Mouse (Mus musculus) kidney, adult 2 months (tissue): ENCODE data around the gene Slc6a20a. TPM values are rescaled to one million over a fixed set of nuclear protein-coding genes. Genes with fewer than 3 reads are reported as not detected.

ENCODE experiments used
- DNase-seq: peaks from one replicate; pipeline ENCODE4 v3.0.0; 2021
- H3K27ac ChIP-seq: fragments of 200-500 bp; 2 replicates; pipeline ENCODE4 v1.5.1; 2012; ENCODE audit warnings: low read depth, low read length, control low read depth, inconsistent platforms; ENCODE audit not compliant: insufficient read depth
- H3K27me3 ChIP-seq: fragments of 200-500 bp; replicated peaks from 2 replicates; pipeline ENCODE4 v1.6.1; 2012; ENCODE audit warnings: mild to moderate bottlenecking, moderate library complexity, low read length, inconsistent platforms; ENCODE audit not compliant: control insufficient read depth, insufficient read depth
- H3K36me3 ChIP-seq: fragments of 200-500 bp; 2 replicates; pipeline ENCODE4 v1.6.1; 2012; ENCODE audit warnings: mild to moderate bottlenecking, moderate library complexity, low read length, inconsistent platforms; ENCODE audit not compliant: control insufficient read depth, insufficient read depth
- H3K4me1 ChIP-seq: fragments of 200-500 bp; 2 replicates; pipeline ENCODE4 v1.6.1; 2011; ENCODE audit warnings: low read length; ENCODE audit not compliant: control insufficient read depth, insufficient read depth
- H3K4me3 ChIP-seq: fragments of 200-500 bp; 2 replicates; pipeline ENCODE4 v1.5.1; 2011; ENCODE audit warnings: mild to moderate bottlenecking, low read depth, low read length, control low read depth; ENCODE audit not compliant: insufficient read depth
- CTCF ChIP-seq: fragments of 200-500 bp; conservative IDR thresholded peaks from 2 replicates; pipeline ENCODE4 v1.5.1; 2011; ENCODE audit warnings: low read depth, mild to moderate bottlenecking, control low read depth, low read length, moderate library complexity, mixed read lengths; ENCODE audit not compliant: insufficient read depth, insufficient read length
- POLR2A ChIP-seq: fragments of 200-500 bp; IDR thresholded peaks from one replicate; pipeline ENCODE4 v1.6.1; 2011; ENCODE audit warnings: low read depth, low read length, control low read depth
- WGBS: fragments of 180-500 bp; shearing (Covaris S2); methylation state at CpG from one replicate; pipeline ENCODE4 v1.1.7; 2018; 5-methylcytosine and 5-hydroxymethylcytosine counted together
- polyA plus RNA-seq: library from polyadenylated mRNA; depleted of rRNA; stranded (reverse); fragments of >200 nt; gene quantifications from 2 replicates; pipeline ENCODE4 v1.2.3, GENCODE M21; 2012

Slc6a20a gene
- polyA plus RNA-seq, 1 experiment = 26.8 TPM

DNA sequence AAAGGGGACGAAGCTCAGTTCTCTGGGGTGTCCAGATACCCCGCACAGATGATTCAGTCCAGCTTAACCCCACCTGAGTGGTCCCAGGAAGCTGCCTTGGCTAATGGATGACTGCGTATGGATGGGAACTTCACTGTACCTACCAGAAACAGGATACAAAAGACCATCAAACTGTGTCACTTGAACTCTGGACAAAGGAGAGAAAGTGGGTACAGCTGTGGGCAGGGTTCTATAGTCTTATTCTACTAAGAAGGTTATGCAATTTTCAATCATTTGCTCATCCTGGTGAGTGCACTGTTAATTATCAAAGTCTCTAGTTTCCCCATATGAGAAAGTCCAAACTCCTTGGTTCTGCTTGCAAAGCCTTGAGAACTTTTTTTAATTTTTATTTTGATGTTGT lies 45.7 kb downstream of the Slc6a20a start:
- Histone ChIP-seq H3K27ac (peak overlapping the region; percentile 94), H3K4me3 (no peak overlapping the region), H3K27me3 (no peaks in the 10 kb centered on the region), H3K4me1 (peaks cover 4% of the 10 kb centered on the region; the same call in 1 of the 2 replicates), H3K36me3 (no peaks in the 10 kb centered on the region)
- DNase-seq = peak; percentile 76
- TF ChIP-seq CTCF (no peak), POLR2A (no peak)
- 65% methylated on average over 3 of the region's 3 CpGs for WGBS

DNA sequence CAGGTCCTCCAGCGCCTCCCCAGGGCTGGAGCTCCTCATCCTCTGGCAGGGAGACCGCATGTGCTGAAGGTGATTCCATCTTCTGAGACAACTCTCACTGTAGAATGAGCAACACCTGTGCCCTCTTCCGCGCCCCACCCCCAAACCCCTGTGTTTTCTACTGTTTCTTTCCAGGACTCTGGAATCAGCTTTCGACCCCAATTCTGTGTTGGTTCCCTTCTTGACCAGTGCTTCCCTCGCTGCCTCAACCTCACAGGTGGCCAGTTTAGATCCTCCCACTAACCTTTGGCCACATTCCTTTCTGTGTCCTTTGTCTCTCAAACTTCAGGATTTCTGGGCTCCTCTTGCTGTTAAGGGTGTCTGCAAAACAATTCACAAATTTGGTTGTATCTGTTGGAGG lies 46.4 kb downstream of the Slc6a20a start, which contains the start of gene Slc6a20b:
Gene Slc6a20b (minus strand): TSS at position 285 of the 400 bp plus-strand sequence.
- Histone ChIP-seq H3K4me1 (peaks cover 4% of the 10 kb centered on the region; the same call in 1 of the 2 replicates), H3K27me3 (no peaks in the 10 kb centered on the region), H3K27ac (peak within 1 kb of the TSS; percentile 94), H3K36me3 (no peaks in the 10 kb centered on the region), H3K4me3 (peak within 1 kb of the TSS; percentile 64)
- TF ChIP-seq POLR2A = no peak
- no peak for TF ChIP-seq CTCF
- 59% methylated on average over 6 of the region's 6 CpGs for WGBS
- peak; percentile 90 for DNase-seq

- Histone ChIP-seq H3K4me3 (peak overlapping the region; percentile 64), H3K4me1 (peaks cover 4% of the 10 kb centered on the region; the same call in 1 of the 2 replicates), H3K27ac (peak overlapping the region; percentile 94), H3K36me3 (no peaks in the 10 kb centered on the region), H3K27me3 (no peaks in the 10 kb centered on the region)
- WGBS = 56% methylated on average over 3 of the region's 3 CpGs
- DNase-seq = no peak
- TF ChIP-seq CTCF (no peak), POLR2A (no peak)
These were observed 47.0 kb downstream of the Slc6a20a start for GRCm38 (mm10) chr9:123631666-123632065.

DNA sequence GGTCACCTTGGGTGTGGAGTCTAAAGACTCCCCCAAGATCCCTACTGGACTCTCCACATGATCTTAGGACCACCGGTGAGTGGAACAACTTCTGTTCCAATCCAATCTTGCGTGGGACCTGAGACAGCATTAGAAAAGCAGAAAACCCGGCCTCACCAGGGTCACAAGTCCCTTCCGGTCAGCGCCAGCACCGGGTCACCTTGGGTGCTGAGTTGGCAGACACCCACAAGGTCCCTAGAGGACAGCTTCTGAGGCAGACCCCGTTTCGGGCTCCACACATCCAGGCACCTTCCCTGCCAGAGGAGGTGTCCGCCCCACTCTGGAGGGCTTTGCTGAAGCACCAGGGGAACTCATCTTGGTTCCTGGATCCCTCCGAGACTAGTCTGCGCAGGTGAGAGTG lies 52.9 kb downstream of the Slc6a20a start:
- WGBS = 56% methylated on average over 11 of the region's 11 CpGs
- peak overlapping the region; percentile 49 for H3K27ac ChIP-seq
- DNase-seq = peak; percentile 79
- peak overlapping the region; percentile 18; the same call in 1 of the 2 replicates for H3K4me3 ChIP-seq
- TF ChIP-seq POLR2A = no peak
- no peak for TF ChIP-seq CTCF
- H3K36me3 ChIP-seq = no peaks in the 10 kb centered on the region
- H3K4me1 ChIP-seq = peaks cover 18% of the 10 kb centered on the region; the same call in 1 of the 2 replicates
- no peaks in the 10 kb centered on the region for H3K27me3 ChIP-seq

GRCm38 (mm10) chr9:123624741-123625140 lies 53.9 kb downstream of the Slc6a20a start:
- 0 out of 2 replicates have a peak overlapping the region, but pooled peaks have one; percentile 18 for H3K4me3 ChIP-seq
- WGBS = 59% methylated on average over 2 of the region's 2 CpGs
- no peak for TF ChIP-seq CTCF
- no peak for TF ChIP-seq POLR2A

GRCm38 (mm10) chr9:123620311-123621098 lies 58.2 kb downstream of the Slc6a20a start:
- WGBS = 69% methylated on average over 5 of the region's 5 CpGs
- Histone ChIP-seq H3K4me1 (peaks cover 14% of the 10 kb centered on the region; the same call in 1 of the 2 replicates), H3K27me3 (no peaks in the 10 kb centered on the region), H3K27ac (no peak overlapping the region), H3K36me3 (no peaks in the 10 kb centered on the region), H3K4me3 (no peak overlapping the region)
- no peak for DNase-seq
- no peak for TF ChIP-seq CTCF
- TF ChIP-seq POLR2A = no peak

More at GRCm38 (mm10) chr9:123624741-123625140, 53.9 kb downstream of the Slc6a20a start:
- H3K36me3 ChIP-seq = no peaks in the 10 kb centered on the region
- DNase-seq = peak; percentile 75
- peaks cover 18% of the 10 kb centered on the region; the same call in 1 of the 2 replicates for H3K4me1 ChIP-seq
- peak overlapping the region; percentile 99 for H3K27ac ChIP-seq
- H3K27me3 ChIP-seq = no peaks in the 10 kb centered on the region

DNA sequence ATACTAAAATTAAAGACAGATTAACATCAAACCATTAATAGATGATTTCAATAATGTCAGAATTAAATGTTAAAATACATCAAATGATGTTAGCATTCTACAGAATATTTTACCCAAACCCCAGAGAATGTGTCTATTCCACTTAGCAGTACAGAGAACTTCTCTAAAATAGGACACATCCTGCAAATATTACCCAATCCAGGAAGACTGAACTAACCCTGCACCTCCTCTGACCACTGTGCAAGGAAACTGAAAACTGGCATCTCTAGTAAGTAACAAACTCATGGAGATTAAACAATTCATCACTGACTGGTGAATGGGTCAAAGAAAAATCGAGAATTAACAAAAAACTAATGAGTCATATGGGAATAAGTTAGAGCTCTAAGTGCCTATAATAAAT lies 77.2 kb downstream of the Slc6a20a start:
- 73% methylated on average over 1 of the region's 1 CpGs for WGBS
- DNase-seq = no peak
- H3K36me3 ChIP-seq = peaks cover 4% of the 10 kb centered on the region
- no peaks in the 10 kb centered on the region for H3K27me3 ChIP-seq
- no peak overlapping the region for H3K27ac ChIP-seq
- H3K4me3 ChIP-seq = no peak overlapping the region
- TF ChIP-seq POLR2A (no peak), CTCF (no peak)
- H3K4me1 ChIP-seq = no peaks in the 10 kb centered on the region
